Mouse (Mus musculus) hindbrain, embryonic 15.5 days (tissue): ENCODE results near the gene Ppm1d. TPM values are rescaled to one million over a fixed set of nuclear protein-coding genes. Genes with fewer than 3 reads are reported as not detected.

Experiments
- ATAC-seq: fragments of 200-750 bp; cut with Nextera tagmentation; 2 replicates; pipeline ENCODE4 v1.8.0; 2017; ENCODE audit warnings: low read depth, moderate number of reproducible peaks, moderate TSS enrichment; ENCODE audit not compliant: low FRiP score
- H3K27ac ChIP-seq: fragments of 300-500 bp; sonication (generic); replicated peaks from 2 replicates; pipeline ENCODE4 v1.5.1; 2015; ENCODE audit warnings: mild to moderate bottlenecking, inconsistent platforms
- H3K27me3 ChIP-seq: fragments of 300-500 bp; sonication (generic); 2 replicates; pipeline ENCODE4 v1.6.1; 2015; ENCODE audit warnings: control low read depth, inconsistent platforms
- H3K36me3 ChIP-seq: fragments of 300-500 bp; sonication (generic); 2 replicates; pipeline ENCODE4 v1.6.1; 2015; ENCODE audit warnings: control low read depth, inconsistent platforms
- H3K4me1 ChIP-seq: fragments of 300-500 bp; sonication (generic); replicated peaks from 2 replicates; pipeline ENCODE4 v1.6.1; 2015; ENCODE audit warnings: control low read depth, inconsistent platforms
- H3K4me2 ChIP-seq: fragments of 300-500 bp; sonication (generic); 2 replicates; pipeline ENCODE4 v1.6.1; 2015; ENCODE audit warnings: moderate library complexity, mild to moderate bottlenecking, inconsistent platforms
- H3K4me3 ChIP-seq: fragments of 300-500 bp; sonication (generic); 2 replicates; pipeline ENCODE4 v1.5.1; 2015; ENCODE audit warnings: mild to moderate bottlenecking, inconsistent platforms
- H3K9ac ChIP-seq: fragments of 300-500 bp; sonication (generic); 2 replicates; pipeline ENCODE4 v1.6.1; 2015; ENCODE audit warnings: inconsistent platforms
- H3K9me3 ChIP-seq: fragments of 300-500 bp; sonication (generic); 2 replicates; pipeline ENCODE4 v1.6.1; 2016; ENCODE audit warnings: control low read depth, inconsistent platforms
- WGBS: fragments of 180-500 bp; shearing (Covaris S2); methylation state at CpG from one replicate; pipeline ENCODE4 v1.1.7; 2015; 5-methylcytosine and 5-hydroxymethylcytosine counted together
- polyA plus RNA-seq: library from polyadenylated mRNA; unstranded; fragments of >200 nt; fragmentation: Nextera tagmentation; extraction: Ambion mirVana; gene quantifications from 2 replicates; pipeline ENCODE4 v1.2.1, GENCODE M21; 2015

Gene Ppm1d
- 16.8 and 17.2 TPM in 2 replicates for polyA plus RNA-seq

DNA sequence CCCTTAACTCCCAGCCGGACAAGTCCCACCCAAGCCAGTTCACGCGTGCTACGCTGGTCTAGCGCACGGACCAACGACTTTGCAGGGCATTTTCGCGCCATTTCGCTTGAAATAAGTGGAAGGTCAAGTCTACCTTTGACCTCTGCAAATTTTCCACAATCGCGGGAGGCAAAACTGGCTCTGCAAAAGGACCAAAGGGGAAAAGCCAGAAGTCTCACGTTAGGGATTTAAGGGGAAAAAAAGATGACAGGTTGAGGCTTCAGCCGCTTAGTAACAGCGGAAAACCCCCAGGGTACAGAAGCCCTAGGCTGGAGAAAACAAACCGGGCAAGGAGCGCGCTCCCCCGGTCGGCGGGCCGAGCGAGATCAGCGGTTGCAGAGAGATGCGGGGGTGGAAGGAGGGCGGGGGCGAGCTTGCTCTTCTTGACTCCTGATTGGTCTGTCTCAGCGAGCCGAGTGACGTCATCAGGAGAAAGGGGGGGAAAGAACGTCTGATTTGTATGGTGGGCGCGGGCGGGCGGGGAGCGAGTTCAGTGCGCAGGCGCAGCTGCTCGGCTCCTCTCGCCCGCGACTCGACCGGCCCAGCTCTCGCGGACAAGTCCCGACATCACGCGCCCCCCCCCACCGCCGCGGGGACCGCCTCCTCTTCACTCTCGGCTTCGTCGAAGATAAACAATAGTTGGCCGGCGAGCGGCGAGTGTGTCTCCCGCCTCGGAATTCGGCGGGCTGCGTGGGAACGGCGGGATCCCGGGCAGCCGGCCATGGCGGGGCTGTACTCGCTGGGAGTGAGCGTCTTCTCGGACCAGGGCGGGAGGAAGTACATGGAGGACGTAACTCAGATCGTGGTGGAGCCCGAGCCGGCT is at the start of gene Ppm1d:
TSS of gene Ppm1d (plus strand) at position 532 of the 862 bp plus-strand sequence.
- ATAC-seq = peak; percentile 96
- H3K9ac ChIP-seq = peak within 1 kb of the TSS; percentile 58
- H3K27ac ChIP-seq = peak within 1 kb of the TSS; percentile 85
- H3K9me3 ChIP-seq = no peaks in the 10 kb centered on the region
- H3K36me3 ChIP-seq = peaks cover 4% of the 10 kb centered on the region; the same call in 1 of the 2 replicates
- H3K4me1 ChIP-seq = peaks cover 30% of the 10 kb centered on the region
- H3K27me3 ChIP-seq = no peaks in the 10 kb centered on the region
- H3K4me2 ChIP-seq = peak within 1 kb of the TSS; percentile 97
- WGBS = under 1% methylated on average over 70 of the region's 78 CpGs
- peak within 1 kb of the TSS; percentile 87 for H3K4me3 ChIP-seq

DNA sequence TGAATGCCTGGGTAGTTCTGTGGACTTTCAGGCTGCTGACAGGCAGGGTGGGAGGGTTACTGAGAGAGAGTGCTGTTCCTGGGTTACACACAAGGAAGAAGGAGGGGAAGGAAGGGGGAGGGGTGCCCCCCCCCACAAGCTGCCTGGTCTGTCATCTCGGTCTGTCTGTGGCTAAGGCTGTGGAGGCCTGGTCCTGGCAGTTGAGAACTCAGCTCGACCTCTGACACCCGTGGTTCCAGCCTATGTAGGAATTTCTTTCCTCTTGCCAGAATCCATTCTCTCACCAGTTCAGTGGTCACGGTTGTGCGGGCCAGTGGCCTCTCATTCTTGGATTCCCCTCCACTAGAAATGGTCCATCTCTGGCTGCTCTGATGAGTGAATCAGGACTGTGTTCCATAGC is 46.4 kb upstream of the Ppm1d start:
- Histone ChIP-seq H3K9ac (no peak overlapping the region), H3K4me3 (no peak overlapping the region), H3K36me3 (no peaks in the 10 kb centered on the region), H3K27ac (no peak overlapping the region), H3K4me1 (no peaks in the 10 kb centered on the region), H3K9me3 (no peaks in the 10 kb centered on the region), H3K4me2 (no peak overlapping the region), H3K27me3 (no peaks in the 10 kb centered on the region)
- ATAC-seq = no peak
- 52% methylated on average over 5 of the region's 5 CpGs for WGBS

- H3K4me1 ChIP-seq = no peaks in the 10 kb centered on the region
- H3K4me2 ChIP-seq = no peak overlapping the region
- no peaks in the 10 kb centered on the region for H3K27me3 ChIP-seq
- no peaks in the 10 kb centered on the region for H3K9me3 ChIP-seq
- H3K9ac ChIP-seq = no peak overlapping the region
- H3K36me3 ChIP-seq = no peaks in the 10 kb centered on the region
- no peak for ATAC-seq
- no peak overlapping the region for H3K4me3 ChIP-seq
- WGBS = 97% methylated on average over 1 of the region's 1 CpGs
- H3K27ac ChIP-seq = no peak overlapping the region
These were observed 43.7 kb upstream of the Ppm1d start for GRCm38 (mm10) chr11:85267393-85267792.

- no peak overlapping the region for H3K9ac ChIP-seq
- H3K9me3 ChIP-seq = no peaks in the 10 kb centered on the region
- no peak overlapping the region for H3K4me3 ChIP-seq
- no peak overlapping the region for H3K27ac ChIP-seq
- H3K4me2 ChIP-seq = no peak overlapping the region
- H3K4me1 ChIP-seq = no peaks in the 10 kb centered on the region
- H3K36me3 ChIP-seq = no peaks in the 10 kb centered on the region
- WGBS = 53% methylated on average over 3 of the region's 3 CpGs
- no peak for ATAC-seq
- no peaks in the 10 kb centered on the region for H3K27me3 ChIP-seq
These were observed 40.4 kb upstream of the Ppm1d start for GRCm38 (mm10) chr11:85270631-85271030.

DNA sequence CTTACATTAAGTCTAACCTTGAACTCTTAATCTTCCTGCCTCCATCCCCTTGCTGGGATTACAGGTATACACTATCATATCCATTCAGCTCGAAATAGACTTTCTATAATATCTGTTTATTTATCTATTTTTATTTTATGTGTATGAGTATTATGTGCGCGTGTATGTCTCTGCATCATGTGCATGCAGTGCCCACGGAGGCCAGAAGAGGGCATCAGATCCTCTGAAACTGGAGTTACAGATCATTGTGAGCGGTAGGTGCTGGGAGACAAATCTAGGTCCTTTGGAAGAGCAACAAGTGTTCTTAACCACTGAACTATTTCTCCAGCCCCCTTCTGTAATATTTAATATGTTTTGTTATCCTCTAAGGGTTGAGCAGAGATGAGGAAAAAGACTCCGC is 37.7 kb upstream of the Ppm1d start:
- Histone ChIP-seq H3K4me2 (no peak overlapping the region), H3K4me3 (no peak overlapping the region), H3K27ac (no peak overlapping the region), H3K9me3 (no peaks in the 10 kb centered on the region), H3K27me3 (no peaks in the 10 kb centered on the region), H3K36me3 (no peaks in the 10 kb centered on the region), H3K9ac (no peak overlapping the region), H3K4me1 (no peaks in the 10 kb centered on the region)
- WGBS = 68% methylated on average over 6 of the region's 6 CpGs
- no peak for ATAC-seq

DNA sequence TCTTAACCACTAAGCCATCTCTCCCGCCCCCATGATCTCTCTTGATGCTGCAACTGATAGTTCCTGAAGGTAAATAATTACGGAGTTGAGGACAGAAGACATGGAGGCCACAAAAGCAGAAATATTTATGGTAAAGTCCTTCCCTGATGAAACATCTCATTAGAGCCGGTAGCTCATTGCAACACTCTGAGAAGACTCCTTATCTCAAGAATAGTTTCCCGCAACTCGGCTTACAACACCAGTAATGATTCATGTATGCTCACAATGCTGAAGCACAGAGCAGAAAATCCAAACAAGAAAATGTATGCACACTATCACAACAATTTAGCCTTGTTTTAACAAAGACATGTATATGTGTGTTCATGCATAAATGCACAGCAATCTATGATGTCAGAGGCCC is 35.9 kb upstream of the Ppm1d start:
- H3K4me2 ChIP-seq = no peak overlapping the region

DNA sequence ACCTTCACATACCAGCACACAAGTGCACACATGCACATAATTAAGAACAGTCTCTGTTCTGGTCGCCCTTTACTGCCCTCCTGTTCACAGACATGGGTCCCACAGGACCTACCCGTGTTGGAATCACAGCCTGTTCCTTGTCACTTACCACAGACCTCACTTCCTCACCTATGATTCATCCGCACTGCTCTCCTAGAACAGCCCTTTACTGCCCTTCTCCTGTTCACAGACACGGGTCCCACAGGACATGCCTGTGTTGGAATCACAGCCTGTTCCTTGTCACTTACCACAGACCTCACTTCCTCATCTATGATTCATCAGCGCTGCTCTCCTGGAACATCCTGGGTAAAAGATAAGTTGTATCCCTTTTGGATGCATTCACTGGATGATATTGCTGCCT is 33.4 kb upstream of the Ppm1d start:
- Histone ChIP-seq H3K4me1 (no peaks in the 10 kb centered on the region), H3K4me2 (no peak overlapping the region), H3K9me3 (no peaks in the 10 kb centered on the region), H3K36me3 (no peaks in the 10 kb centered on the region), H3K4me3 (no peak overlapping the region), H3K27me3 (no peaks in the 10 kb centered on the region), H3K9ac (no peak overlapping the region), H3K27ac (no peak overlapping the region)
- WGBS = 86% methylated on average over 5 of the region's 5 CpGs
- no peak for ATAC-seq

More for the DNA sequence above, 35.9 kb upstream of the Ppm1d start:
- Histone ChIP-seq H3K9ac (no peak overlapping the region), H3K27me3 (no peaks in the 10 kb centered on the region), H3K36me3 (no peaks in the 10 kb centered on the region), H3K4me3 (no peak overlapping the region), H3K4me1 (no peaks in the 10 kb centered on the region), H3K27ac (no peak overlapping the region), H3K9me3 (no peaks in the 10 kb centered on the region)
- ATAC-seq = no peak
- 95% methylated on average over 5 of the region's 5 CpGs for WGBS

DNA sequence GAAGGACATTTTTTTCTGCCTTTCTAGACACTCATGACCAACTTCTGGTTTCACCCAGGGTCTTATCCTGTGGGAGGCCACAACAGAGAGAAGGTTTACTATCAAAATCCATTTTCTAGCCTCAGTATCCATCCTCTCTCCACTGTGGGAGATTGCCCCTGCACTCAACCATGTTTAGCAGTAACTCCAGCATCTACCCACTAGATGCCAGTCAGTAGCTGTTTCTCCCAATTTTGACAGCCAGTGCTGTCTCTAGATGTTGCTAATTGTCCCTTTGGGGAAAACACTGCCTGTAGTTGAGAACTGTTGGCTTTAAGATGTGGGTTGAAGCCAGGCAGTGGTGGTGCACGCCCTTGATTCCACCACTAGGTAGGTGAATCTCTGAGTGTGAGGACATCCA is 32.9 kb upstream of the Ppm1d start:
- Histone ChIP-seq H3K36me3 (no peaks in the 10 kb centered on the region), H3K9me3 (no peaks in the 10 kb centered on the region), H3K4me2 (no peak overlapping the region), H3K4me3 (no peak overlapping the region), H3K27me3 (no peaks in the 10 kb centered on the region), H3K9ac (no peak overlapping the region), H3K27ac (no peak overlapping the region), H3K4me1 (no peaks in the 10 kb centered on the region)
- WGBS = 82% methylated on average over 1 of the region's 1 CpGs
- no peak for ATAC-seq

GRCm38 (mm10) chr11:85281219-85281878 is 29.7 kb upstream of the Ppm1d start:
- Histone ChIP-seq H3K27me3 (no peaks in the 10 kb centered on the region), H3K4me1 (no peaks in the 10 kb centered on the region), H3K27ac (no peak overlapping the region), H3K9ac (no peak overlapping the region), H3K36me3 (no peaks in the 10 kb centered on the region), H3K9me3 (no peaks in the 10 kb centered on the region), H3K4me3 (no peak overlapping the region), H3K4me2 (no peak overlapping the region)
- WGBS = 78% methylated on average over 15 of the region's 15 CpGs
- ATAC-seq = no peak

DNA sequence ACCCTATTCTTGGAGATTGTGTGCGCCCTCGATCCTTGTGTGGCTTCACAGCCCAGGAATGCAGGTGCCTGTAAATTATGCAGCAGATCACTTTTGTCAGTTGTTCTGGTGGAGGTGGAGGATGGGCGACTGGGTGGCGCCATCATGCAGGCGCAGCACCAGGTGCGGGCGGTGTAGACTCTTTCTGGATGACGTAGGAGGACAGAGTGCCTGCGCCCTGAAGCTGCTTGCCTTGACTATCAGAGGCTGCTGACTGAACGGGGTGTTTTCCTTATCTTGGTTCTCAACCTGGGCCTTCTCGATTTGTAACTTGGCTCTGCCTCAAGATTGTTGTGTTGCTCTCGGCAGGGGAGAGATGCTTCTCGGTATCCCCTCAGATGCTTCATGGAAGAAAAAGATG is 13.1 kb upstream of the Ppm1d start:
- ATAC-seq = no peak
- 84% methylated on average over 13 of the region's 13 CpGs for WGBS
- Histone ChIP-seq H3K36me3 (no peaks in the 10 kb centered on the region), H3K4me1 (no peaks in the 10 kb centered on the region), H3K9ac (no peak overlapping the region), H3K27ac (no peak overlapping the region), H3K27me3 (no peaks in the 10 kb centered on the region), H3K4me3 (no peak overlapping the region), H3K4me2 (no peak overlapping the region), H3K9me3 (no peaks in the 10 kb centered on the region)

DNA sequence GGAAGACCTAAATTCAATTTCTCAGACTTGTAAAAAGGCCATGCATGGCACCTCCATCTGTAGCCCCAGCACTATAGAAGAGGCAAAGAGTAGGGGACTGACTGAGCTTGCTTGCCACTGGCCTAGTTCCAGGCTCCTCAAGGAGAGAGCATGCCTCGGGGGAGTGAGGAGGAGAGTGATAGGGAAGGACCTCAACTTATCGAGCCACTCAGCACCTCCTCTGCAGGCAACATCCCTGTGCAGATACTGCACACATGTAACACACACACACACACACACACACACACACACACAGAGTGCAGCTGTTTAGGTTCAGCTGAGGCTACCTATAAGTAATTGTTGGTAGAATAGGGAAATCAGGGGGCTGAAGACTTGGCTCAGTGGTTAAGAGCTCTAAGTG is 11.2 kb upstream of the Ppm1d start:
- 81% methylated on average over 2 of the region's 2 CpGs for WGBS
- Histone ChIP-seq H3K36me3 (no peaks in the 10 kb centered on the region), H3K4me3 (no peak overlapping the region)

DNA sequence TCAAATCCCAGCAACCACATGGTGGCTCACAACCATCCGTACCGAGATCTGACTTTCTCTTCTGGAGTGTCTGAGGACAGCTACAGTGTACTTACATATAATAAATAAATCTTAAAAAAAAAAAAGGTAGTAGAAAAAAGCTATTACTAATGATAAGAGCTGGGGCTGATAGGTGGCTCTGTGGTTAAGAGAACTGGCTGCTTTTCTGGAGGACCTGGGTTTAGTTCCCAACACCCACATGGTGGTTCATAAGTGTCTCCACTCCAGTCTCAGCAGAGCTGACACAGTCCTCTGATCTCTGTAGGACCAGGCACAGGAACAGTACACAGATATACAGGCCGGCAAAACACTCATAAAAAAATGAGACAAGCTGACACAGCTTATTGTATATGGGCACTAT is 9.9 kb upstream of the Ppm1d start:
- H3K4me1 ChIP-seq = no peaks in the 10 kb centered on the region
- H3K9me3 ChIP-seq = no peaks in the 10 kb centered on the region
- WGBS = 82% methylated on average over 3 of the region's 3 CpGs
- H3K27me3 ChIP-seq = no peaks in the 10 kb centered on the region
- no peaks in the 10 kb centered on the region for H3K36me3 ChIP-seq
- no peak overlapping the region for H3K4me3 ChIP-seq
- no peak overlapping the region for H3K9ac ChIP-seq
- no peak overlapping the region for H3K27ac ChIP-seq
- H3K4me2 ChIP-seq = no peak overlapping the region
- no peak for ATAC-seq

More for the DNA sequence above, 11.2 kb upstream of the Ppm1d start:
- no peak overlapping the region for H3K27ac ChIP-seq
- no peaks in the 10 kb centered on the region for H3K4me1 ChIP-seq
- no peak overlapping the region for H3K4me2 ChIP-seq
- no peak overlapping the region for H3K9ac ChIP-seq
- H3K9me3 ChIP-seq = no peaks in the 10 kb centered on the region
- no peak for ATAC-seq
- no peaks in the 10 kb centered on the region for H3K27me3 ChIP-seq
